Mouse (Mus musculus) neural tube, embryonic 11.5 days (tissue): Measurements from ENCODE around the gene Rnf186. TPM values are rescaled to one million over a fixed set of nuclear protein-coding genes. Genes with fewer than 3 reads are reported as not detected.

Experiments
- ATAC-seq: fragments of 200-750 bp; cut with Nextera tagmentation; 2 replicates; pipeline ENCODE4 v1.8.0; 2017; ENCODE audit warnings: moderate number of reproducible peaks, mild to moderate bottlenecking, moderate TSS enrichment, moderate library complexity; ENCODE audit not compliant: insufficient read depth, low FRiP score, low TSS enrichment
- DNase-seq: peaks from one replicate; pipeline ENCODE4 v3.0.0-alpha.2; 2015; ENCODE audit warnings: low spot score
- H3K27ac ChIP-seq: fragments of 300-500 bp; sonication (generic); 2 replicates; pipeline ENCODE4 v1.5.1; 2014; ENCODE audit warnings: low read depth, mild to moderate bottlenecking, low read length
- H3K27me3 ChIP-seq: fragments of 300-500 bp; sonication (generic); 2 replicates; pipeline ENCODE4 v1.6.1; 2014; ENCODE audit warnings: mild to moderate bottlenecking, low read length, mixed read lengths; ENCODE audit not compliant: control insufficient read depth, insufficient read depth
- H3K36me3 ChIP-seq: fragments of 300-500 bp; sonication (generic); 2 replicates; pipeline ENCODE4 v1.6.1; 2014; ENCODE audit warnings: mild to moderate bottlenecking, low read length, moderate library complexity, mixed read lengths; ENCODE audit not compliant: control insufficient read depth, insufficient read depth
- H3K4me1 ChIP-seq: fragments of 300-500 bp; sonication (generic); 2 replicates; pipeline ENCODE4 v1.6.1; 2014; ENCODE audit warnings: low read length, mixed read lengths; ENCODE audit not compliant: control insufficient read depth, insufficient read depth
- H3K4me2 ChIP-seq: fragments of 300-500 bp; sonication (generic); 2 replicates; pipeline ENCODE4 v1.6.1; 2014; ENCODE audit warnings: low read depth, mild to moderate bottlenecking, moderate library complexity
- H3K4me3 ChIP-seq: fragments of 300-500 bp; sonication (generic); 2 replicates; pipeline ENCODE4 v1.5.1; 2014; ENCODE audit warnings: low read depth, low read length
- H3K9ac ChIP-seq: fragments of 300-500 bp; sonication (generic); 2 replicates; pipeline ENCODE4 v1.6.1; 2014; ENCODE audit warnings: mild to moderate bottlenecking, low read length
- H3K9me3 ChIP-seq: fragments of 300-500 bp; sonication (generic); 2 replicates; pipeline ENCODE4 v1.6.1; 2016; ENCODE audit warnings: low read length; ENCODE audit not compliant: control insufficient read depth
- WGBS: fragments of 180-500 bp; shearing (Covaris S2); extraction: QIAGEN DNeasy Blood & Tissue Kit; methylation state at CpG from one replicate; pipeline ENCODE4 v1.1.7; 2014; 5-methylcytosine and 5-hydroxymethylcytosine counted together
- polyA plus RNA-seq: library from polyadenylated mRNA; unstranded; fragments of >200 nt; fragmentation: Nextera tagmentation; extraction: Ambion mirVana; gene quantifications from 2 replicates; pipeline ENCODE4 v1.2.1, GENCODE M21; 2014

Rnf186 gene
- polyA plus RNA-seq, 1 experiment from 2014 or later = not detected

- Histone ChIP-seq H3K4me3 (no peak overlapping the region), H3K36me3 (no peaks in the 10 kb centered on the region), H3K4me1 (no peaks in the 10 kb centered on the region), H3K27me3 (no peaks in the 10 kb centered on the region), H3K27ac (no peak overlapping the region), H3K4me2 (no peak overlapping the region), H3K9me3 (no peaks in the 10 kb centered on the region), H3K9ac (no peak overlapping the region)
- DNase-seq (no peak), ATAC-seq (no peak)
- WGBS = 84% methylated on average over 5 of the region's 5 CpGs
Observed at GRCm38 (mm10) chr4:138965871-138966270, 1.0 kb upstream of the Rnf186 start.

GRCm38 (mm10) chr4:138967485-138967884, 573 bp downstream of the Rnf186 start:
- WGBS = 93% methylated on average over 15 of the region's 15 CpGs
- no peak overlapping the region for H3K4me2 ChIP-seq
- peaks cover 5% of the 10 kb centered on the region; the same call in 1 of the 2 replicates for H3K4me1 ChIP-seq
- H3K27ac ChIP-seq = no peak overlapping the region
- no peak overlapping the region for H3K4me3 ChIP-seq
- no peaks in the 10 kb centered on the region for H3K36me3 ChIP-seq
- DNase-seq = no peak
- no peaks in the 10 kb centered on the region for H3K27me3 ChIP-seq
- ATAC-seq = no peak
- H3K9ac ChIP-seq = no peak overlapping the region
- H3K9me3 ChIP-seq = no peaks in the 10 kb centered on the region

GRCm38 (mm10) chr4:138968772-138969556, 2.1 kb downstream of the Rnf186 start:
- ATAC-seq (no peak), DNase-seq (no peak)
- Histone ChIP-seq H3K27me3 (no peaks in the 10 kb centered on the region), H3K9me3 (no peaks in the 10 kb centered on the region), H3K4me3 (no peak overlapping the region), H3K4me2 (no peak overlapping the region), H3K36me3 (no peaks in the 10 kb centered on the region), H3K9ac (no peak overlapping the region), H3K4me1 (peaks cover 5% of the 10 kb centered on the region), H3K27ac (no peak overlapping the region)
- 67% methylated on average over 16 of the region's 16 CpGs for WGBS

GRCm38 (mm10) chr4:138969736-138970135, 2.8 kb downstream of the Rnf186 start:
- Histone ChIP-seq H3K36me3 (no peaks in the 10 kb centered on the region), H3K27me3 (no peaks in the 10 kb centered on the region), H3K27ac (no peak overlapping the region), H3K4me1 (peaks cover 5% of the 10 kb centered on the region), H3K9ac (no peak overlapping the region), H3K4me2 (no peak overlapping the region), H3K4me3 (no peak overlapping the region), H3K9me3 (no peaks in the 10 kb centered on the region)
- DNase-seq = no peak
- 68% methylated on average over 9 of the region's 9 CpGs for WGBS
- no peak for ATAC-seq

- Histone ChIP-seq H3K4me1 (peaks cover 5% of the 10 kb centered on the region), H3K27me3 (no peaks in the 10 kb centered on the region), H3K9me3 (no peaks in the 10 kb centered on the region), H3K4me3 (no peak overlapping the region), H3K36me3 (no peaks in the 10 kb centered on the region), H3K27ac (no peak overlapping the region), H3K4me2 (no peak overlapping the region), H3K9ac (no peak overlapping the region)
- ATAC-seq (no peak), DNase-seq (no peak)
- 90% methylated on average over 6 of the region's 6 CpGs for WGBS
Observed at GRCm38 (mm10) chr4:138971371-138971770, 4.5 kb downstream of the Rnf186 start.

- Histone ChIP-seq H3K4me2 (peak overlapping the region; percentile 87), H3K27ac (no peak overlapping the region), H3K36me3 (no peaks in the 10 kb centered on the region), H3K27me3 (no peaks in the 10 kb centered on the region), H3K9ac (peak overlapping the region; percentile 69), H3K9me3 (no peaks in the 10 kb centered on the region), H3K4me3 (peak overlapping the region; percentile 54), H3K4me1 (peaks cover 5% of the 10 kb centered on the region)
- ATAC-seq (no peak), DNase-seq (peak; percentile 38)
- 23% methylated on average over 20 of the region's 20 CpGs for WGBS
Observed at GRCm38 (mm10) chr4:138972139-138972826, 5.4 kb downstream of the Rnf186 start.

- Histone ChIP-seq H3K27ac (no peak within 1 kb of the TSS), H3K4me2 (peak within 1 kb of the TSS; percentile 87), H3K27me3 (no peaks in the 10 kb centered on the region), H3K36me3 (no peaks in the 10 kb centered on the region), H3K9me3 (no peaks in the 10 kb centered on the region), H3K4me3 (peak within 1 kb of the TSS; percentile 54), H3K9ac (peak within 1 kb of the TSS; percentile 69), H3K4me1 (peaks cover 5% of the 10 kb centered on the region)
- peak; percentile 73 for DNase-seq
- no peak for ATAC-seq
- 2% methylated on average over 59 of the region's 60 CpGs for WGBS
Observed at GRCm38 (mm10) chr4:138972827-138973718, 6.2 kb downstream of the Rnf186 start, which contains the start of gene Tmco4. TSS of gene Tmco4 (plus strand) at chr4:138972888.

GRCm38 (mm10) chr4:138973719-138974115, 6.8 kb downstream of the Rnf186 start:
- Histone ChIP-seq H3K27me3 (no peaks in the 10 kb centered on the region), H3K9ac (no peak overlapping the region), H3K36me3 (no peaks in the 10 kb centered on the region), H3K9me3 (no peaks in the 10 kb centered on the region), H3K4me1 (peaks cover 5% of the 10 kb centered on the region), H3K27ac (no peak overlapping the region), H3K4me3 (peak overlapping the region; percentile 54; the same call in 1 of the 2 replicates), H3K4me2 (peak overlapping the region; percentile 87)
- WGBS = 53% methylated on average over 3 of the region's 3 CpGs
- DNase-seq = no peak
- no peak for ATAC-seq
